Mouse (Mus musculus): ENCODE results near the gene Tmod4. TPM values are rescaled to one million over a fixed set of nuclear protein-coding genes. Genes with fewer than 3 reads are reported as not detected.
"Not testable (repeated sequence)": the region's sequence is repeated elsewhere in the genome, so short reads cannot be mapped to it uniquely, and the experiment has no call there.

The Tmod4 gene
- 1 to 10 TPM in 1 of 2 experiments, under 1 TPM in 1; 0.83 to 1.5 TPM for total RNA-seq (2021)
- long read RNA-seq, experiment 1, result 0 reads
- long read RNA-seq, experiment 2, result 0 reads

- DNase-seq (ENCODE audit: low spot score in 2 of 2), result no peak
Observed at GRCm38 (mm10) chr3:95124246-95124645, at the start of gene Tmod4. Gene Tmod4 (plus strand): TSS chr3:95124476.

GRCm38 (mm10) chr3:95088071-95088470 is 36.2 kb upstream of the Tmod4 start:
- no peak for DNase-seq (ENCODE audit: low spot score in 2 of 2)

GRCm38 (mm10) chr3:95100854-95101253 is 23.4 kb upstream of the Tmod4 start:
- DNase-seq (ENCODE audit: low spot score in 2 of 2), result no peak

- peak in 1 of 2 experiments; percentile 55 for DNase-seq (ENCODE audit: low spot score in 2 of 2)
Observed at GRCm38 (mm10) chr3:95105121-95105520, 19.2 kb upstream of the Tmod4 start.

GRCm38 (mm10) chr3:95105586-95106337 is 18.5 kb upstream of the Tmod4 start:
- DNase-seq (ENCODE audit: low spot score in 2 of 2), result no peak

- peak; percentile 96 to 99 for DNase-seq (ENCODE audit: low spot score in 2 of 2)
Observed at GRCm38 (mm10) chr3:95106338-95107117, 17.7 kb upstream of the Tmod4 start, which contains the start of gene Pip5k1a. Gene Pip5k1a (minus strand): TSS chr3:95106930.

- DNase-seq (ENCODE audit: low spot score in 2 of 2), result not testable (repeated sequence)
Observed at GRCm38 (mm10) chr3:95107308-95107707, 17.0 kb upstream of the Tmod4 start.

GRCm38 (mm10) chr3:95107898-95108297 is 16.4 kb upstream of the Tmod4 start:
- no peak for DNase-seq (ENCODE audit: low spot score in 2 of 2)

GRCm38 (mm10) chr3:95110911-95111726 is 13.2 kb upstream of the Tmod4 start, which contains the start of gene Vps72:
Gene Vps72 (plus strand): TSS chr3:95111022.
- DNase-seq (ENCODE audit: low spot score in 2 of 2), result peak; percentile 89 to 93

GRCm38 (mm10) chr3:95112760-95113159 is 11.5 kb upstream of the Tmod4 start:
- DNase-seq (ENCODE audit: low spot score in 2 of 2), result no peak

- no peak for DNase-seq (ENCODE audit: low spot score in 2 of 2)
Observed at GRCm38 (mm10) chr3:95117751-95118150, 6.5 kb upstream of the Tmod4 start.

- no peak for DNase-seq (ENCODE audit: low spot score in 2 of 2)
Observed at GRCm38 (mm10) chr3:95121580-95121979, 2.7 kb upstream of the Tmod4 start.

- DNase-seq (ENCODE audit: low spot score in 2 of 2), result no peak
Observed at GRCm38 (mm10) chr3:95124972-95125371, 696 bp downstream of the Tmod4 start.

GRCm38 (mm10) chr3:95129226-95129651 is 5.0 kb downstream of the Tmod4 start:
- no peak for DNase-seq (ENCODE audit: low spot score in 2 of 2)

- DNase-seq (ENCODE audit: low spot score in 2 of 2), result no peak
Observed at GRCm38 (mm10) chr3:95130081-95130480, 5.8 kb downstream of the Tmod4 start.

- DNase-seq (ENCODE audit: low spot score in 2 of 2), result not testable (repeated sequence)
Observed at GRCm38 (mm10) chr3:95132389-95132788, 8.1 kb downstream of the Tmod4 start.

- DNase-seq (ENCODE audit: low spot score in 2 of 2), result no peak
Observed at GRCm38 (mm10) chr3:95133176-95133575, 8.9 kb downstream of the Tmod4 start.

GRCm38 (mm10) chr3:95133680-95134101 is 9.4 kb downstream of the Tmod4 start, which contains the start of the genes Scnm1 and Lysmd1:
Gene Scnm1 (minus strand): TSS chr3:95134011.
Gene Lysmd1 (plus strand): TSS chr3:95134088.
- DNase-seq (ENCODE audit: low spot score in 2 of 2), result peak; percentile 81 to 95

GRCm38 (mm10) chr3:95134133-95134532 is 9.9 kb downstream of the Tmod4 start:
- not testable (repeated sequence) for DNase-seq (ENCODE audit: low spot score in 2 of 2)

- peak in 1 of 2 experiments; percentile 59 for DNase-seq (ENCODE audit: low spot score in 2 of 2)
Observed at GRCm38 (mm10) chr3:95135023-95135422, 10.7 kb downstream of the Tmod4 start.

Data from layer of hippocampus, postnatal 14 days (tissue).